Mouse (Mus musculus): ENCODE data around the gene Eif3g.

Gene Eif3g

GRCm38 (mm10) chr9:20862225-20862624 is 36.2 kb downstream of the Eif3g start:
- no peak for DNase-seq (ENCODE audit: low read depth, low spot score)

GRCm38 (mm10) chr9:20861821-20862220 is 36.6 kb downstream of the Eif3g start:
- no peak for DNase-seq (ENCODE audit: low read depth, low spot score)

- no peak for DNase-seq (ENCODE audit: low read depth, low spot score)
Measured at GRCm38 (mm10) chr9:20859926-20860325, 38.5 kb downstream of the Eif3g start.

- no peak for DNase-seq (ENCODE audit: low read depth, low spot score)
Measured at GRCm38 (mm10) chr9:20857131-20857530, 41.3 kb downstream of the Eif3g start.

GRCm38 (mm10) chr9:20850179-20850578 is 48.2 kb downstream of the Eif3g start:
- DNase-seq (ENCODE audit: low read depth, low spot score) = no peak

Measured in brain, embryonic 18.5 days (tissue).